Mouse (Mus musculus) liver, embryonic 12.5 days (tissue): ENCODE results near the gene Zswim7. TPM values are rescaled to one million over a fixed set of nuclear protein-coding genes. Genes with fewer than 3 reads are reported as not detected.

ENCODE experiments used
- ATAC-seq: fragments of 200-750 bp; cut with Nextera tagmentation; 2 replicates; pipeline ENCODE4 v1.8.0; 2017; ENCODE audit warnings: moderate number of reproducible peaks, mild to moderate bottlenecking, moderate library complexity
- H3K27ac ChIP-seq: fragments of 300-500 bp; sonication (generic); 2 replicates; pipeline ENCODE4 v1.5.1; 2016; ENCODE audit warnings: mild to moderate bottlenecking
- H3K27me3 ChIP-seq: fragments of 300-500 bp; sonication (generic); replicated peaks from 2 replicates; pipeline ENCODE4 v1.6.1; 2016; ENCODE audit warnings: mild to moderate bottlenecking, moderate library complexity
- H3K36me3 ChIP-seq: fragments of 300-500 bp; sonication (generic); 2 replicates; pipeline ENCODE4 v1.6.1; 2016; ENCODE audit warnings: mild to moderate bottlenecking, moderate library complexity
- H3K4me1 ChIP-seq: fragments of 300-500 bp; sonication (generic); 2 replicates; pipeline ENCODE4 v1.6.1; 2016
- H3K4me2 ChIP-seq: fragments of 300-500 bp; sonication (generic); 2 replicates; pipeline ENCODE4 v1.6.1; 2016; ENCODE audit warnings: mild to moderate bottlenecking, moderate library complexity
- H3K4me3 ChIP-seq: fragments of 300-500 bp; sonication (generic); 2 replicates; pipeline ENCODE4 v1.5.1; 2016; ENCODE audit warnings: mild to moderate bottlenecking, moderate library complexity
- H3K9ac ChIP-seq: fragments of 300-500 bp; sonication (generic); 2 replicates; pipeline ENCODE4 v1.6.1; 2016; ENCODE audit warnings: mild to moderate bottlenecking, moderate library complexity
- H3K9me3 ChIP-seq: fragments of 300-500 bp; sonication (generic); replicated peaks from 2 replicates; pipeline ENCODE4 v1.6.1; 2016; ENCODE audit warnings: mild to moderate bottlenecking, moderate library complexity
- WGBS: fragments of 180-500 bp; shearing (Covaris S2); methylation state at CpG from one replicate; pipeline ENCODE4 v1.1.7; 2016; ENCODE audit not compliant: insufficient replicate concordance; 5-methylcytosine and 5-hydroxymethylcytosine counted together
- polyA plus RNA-seq: library from polyadenylated mRNA; unstranded; fragments of >200 nt; fragmentation: Nextera tagmentation; extraction: Ambion mirVana; gene quantifications from 2 replicates; pipeline ENCODE4 v1.2.1, GENCODE M21; 2016

The Zswim7 gene
- polyA plus RNA-seq, 1 experiment from 2014 or later = 14.1 TPM

DNA sequence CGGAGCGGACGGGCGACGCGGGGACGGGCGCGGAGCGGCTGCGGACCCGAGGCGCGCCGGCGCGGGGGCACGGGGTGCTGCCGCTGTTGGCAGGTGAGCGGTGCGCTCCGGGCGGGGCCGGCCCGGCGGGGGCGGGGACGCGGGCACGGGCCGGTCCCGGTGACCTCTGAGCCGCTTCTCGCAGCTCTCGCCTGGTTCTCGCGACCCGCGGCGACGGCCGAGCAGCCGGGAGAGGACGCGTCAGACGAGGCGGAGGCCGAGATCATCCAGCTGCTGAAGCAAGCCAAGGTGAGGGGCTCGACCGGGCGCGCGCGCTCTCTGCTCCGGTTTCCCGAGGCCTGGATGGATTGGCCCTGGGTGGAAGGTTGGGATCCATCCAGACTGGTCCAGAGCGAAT, 424 bp upstream of the Zswim7 start:
- H3K4me3 ChIP-seq = peak overlapping the region; percentile 88
- ATAC-seq = peak; percentile 85
- no peaks in the 10 kb centered on the region for H3K9me3 ChIP-seq
- H3K27me3 ChIP-seq = no peaks in the 10 kb centered on the region
- peak overlapping the region; percentile 91 for H3K27ac ChIP-seq
- peak overlapping the region; percentile 91 for H3K4me2 ChIP-seq
- H3K9ac ChIP-seq = peak overlapping the region; percentile 82
- peaks cover 22% of the 10 kb centered on the region for H3K4me1 ChIP-seq
- WGBS = 1% methylated on average over 55 of the region's 57 CpGs
- H3K36me3 ChIP-seq = peaks cover 22% of the 10 kb centered on the region

DNA sequence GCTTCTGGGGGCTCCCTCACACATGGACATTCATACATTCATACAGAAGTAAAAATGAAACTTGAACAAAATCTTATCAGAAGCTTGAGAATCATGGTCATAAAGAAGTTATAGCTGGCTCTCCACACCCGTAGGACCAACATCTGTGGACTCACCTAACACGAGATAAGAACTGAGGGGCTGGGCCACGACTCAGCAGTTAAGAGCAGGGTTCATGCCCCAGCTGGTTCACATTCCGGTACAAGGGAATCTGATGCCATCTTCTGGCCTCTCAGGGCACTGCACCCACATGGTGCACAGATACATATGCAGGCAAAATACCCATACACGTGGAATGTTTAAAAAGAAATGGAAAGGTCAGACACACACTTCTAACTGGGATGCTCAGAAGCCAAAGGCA, 3.1 kb downstream of the Zswim7 start:
- Histone ChIP-seq H3K36me3 (peaks cover under 1% of the 10 kb centered on the region), H3K9ac (no peak overlapping the region), H3K27ac (no peak overlapping the region), H3K27me3 (no peaks in the 10 kb centered on the region), H3K4me3 (no peak overlapping the region), H3K4me1 (peaks cover 22% of the 10 kb centered on the region), H3K4me2 (peak overlapping the region; percentile 37), H3K9me3 (no peaks in the 10 kb centered on the region)
- WGBS = 0% methylated on average over 5 of the region's 5 CpGs
- ATAC-seq = peak; percentile 56

DNA sequence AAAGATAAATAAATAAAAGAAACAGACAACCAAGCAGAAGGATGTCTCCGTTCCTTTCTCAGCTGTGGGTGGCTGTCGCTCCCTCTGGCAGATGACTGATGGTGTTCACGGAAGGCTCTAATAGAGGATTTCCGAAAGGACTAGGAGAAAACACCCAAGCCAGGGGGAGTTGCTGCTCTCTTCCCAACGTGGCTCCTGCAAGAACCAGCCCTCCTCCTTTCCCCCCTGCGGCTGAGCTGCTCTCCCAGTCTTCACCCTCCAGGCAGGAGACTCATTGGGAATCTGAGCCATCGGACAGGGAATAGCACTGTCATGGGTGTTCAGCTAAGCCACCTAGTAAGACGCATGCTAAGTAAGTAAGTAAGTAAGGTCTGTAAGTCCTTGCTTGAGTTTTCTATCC, 4.1 kb downstream of the Zswim7 start:
- Histone ChIP-seq H3K4me2 (no peak overlapping the region), H3K27ac (no peak overlapping the region), H3K9me3 (no peaks in the 10 kb centered on the region), H3K36me3 (no peaks in the 10 kb centered on the region), H3K9ac (no peak overlapping the region), H3K27me3 (no peaks in the 10 kb centered on the region), H3K4me3 (no peak overlapping the region), H3K4me1 (peaks cover 20% of the 10 kb centered on the region)
- no peak for ATAC-seq
- WGBS = 62% methylated on average over 8 of the region's 8 CpGs

DNA sequence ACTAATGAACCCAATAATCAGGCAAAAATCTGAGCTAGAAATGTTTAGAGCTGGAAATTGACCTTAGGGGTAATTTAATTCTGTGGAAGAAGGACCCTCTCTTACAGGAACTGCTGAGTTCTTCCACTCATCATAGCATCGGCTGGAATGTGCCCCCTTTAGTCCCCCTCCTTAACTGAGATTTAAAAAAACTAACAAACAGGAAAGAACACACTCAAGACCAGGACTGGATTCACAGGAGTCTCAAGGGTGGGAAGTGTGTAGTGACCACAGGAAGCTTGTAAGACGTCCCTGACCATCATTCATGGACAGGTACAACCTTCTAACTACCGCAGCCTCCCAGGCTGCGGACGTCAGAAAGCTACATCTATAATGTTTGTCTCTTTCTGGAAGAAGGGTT, 10.3 kb downstream of the Zswim7 start:
- Histone ChIP-seq H3K4me1 (no peaks in the 10 kb centered on the region), H3K36me3 (no peaks in the 10 kb centered on the region), H3K27ac (no peak overlapping the region), H3K4me3 (no peak overlapping the region), H3K4me2 (no peak overlapping the region), H3K27me3 (0 out of 2 replicates have a peak, but pooled peaks cover 3% of the 10 kb centered on the region), H3K9ac (no peak overlapping the region), H3K9me3 (no peaks in the 10 kb centered on the region)
- ATAC-seq = no peak
- 46% methylated on average over 5 of the region's 5 CpGs for WGBS

DNA sequence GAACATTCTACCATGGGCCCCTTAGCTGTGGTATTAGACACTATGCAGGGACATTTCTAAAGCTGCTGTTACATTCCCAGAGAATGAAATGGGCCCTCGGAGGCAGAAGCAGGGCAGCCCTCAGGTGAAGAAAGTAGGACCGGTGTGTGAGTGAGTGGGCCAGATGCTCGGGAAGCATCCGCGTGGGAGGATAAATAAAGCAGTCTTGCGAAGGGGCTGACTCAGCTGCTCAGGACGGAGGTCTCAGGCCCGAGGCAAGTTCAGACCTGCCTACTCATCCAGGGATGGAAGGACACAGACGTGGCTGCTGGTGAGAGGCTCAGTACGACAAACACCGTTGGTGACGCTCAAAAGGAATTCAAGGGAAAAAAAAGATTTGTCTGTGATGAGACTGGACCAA, 12.1 kb downstream of the Zswim7 start:
- Histone ChIP-seq H3K4me1 (no peaks in the 10 kb centered on the region), H3K4me2 (no peak overlapping the region), H3K4me3 (no peak overlapping the region), H3K27ac (no peak overlapping the region), H3K36me3 (no peaks in the 10 kb centered on the region), H3K9ac (no peak overlapping the region), H3K9me3 (no peaks in the 10 kb centered on the region), H3K27me3 (0 out of 2 replicates have a peak, but pooled peaks cover 9% of the 10 kb centered on the region)
- no peak for ATAC-seq
- 79% methylated on average over 12 of the region's 12 CpGs for WGBS

DNA sequence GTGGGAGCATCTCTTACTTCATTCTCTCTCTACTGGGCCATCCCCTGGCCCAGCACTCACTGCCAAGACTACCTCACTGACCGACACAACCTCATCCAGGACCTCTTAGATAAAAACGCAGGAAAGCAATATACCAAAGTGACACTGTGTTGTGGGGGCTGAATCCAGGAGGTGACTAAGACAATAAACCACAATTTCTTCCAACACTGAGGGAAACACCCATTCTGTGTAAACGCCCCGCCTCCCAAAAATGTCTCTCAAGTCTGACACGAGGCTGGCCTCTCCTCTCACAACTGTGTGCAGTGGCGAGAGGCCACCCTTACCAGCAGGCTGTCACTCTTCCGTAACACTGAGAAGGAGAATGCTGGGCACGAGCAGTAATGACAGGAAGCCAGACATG, 12.8 kb downstream of the Zswim7 start:
- no peaks in the 10 kb centered on the region for H3K9me3 ChIP-seq
- 59% methylated on average over 8 of the region's 8 CpGs for WGBS
- no peak for ATAC-seq

DNA sequence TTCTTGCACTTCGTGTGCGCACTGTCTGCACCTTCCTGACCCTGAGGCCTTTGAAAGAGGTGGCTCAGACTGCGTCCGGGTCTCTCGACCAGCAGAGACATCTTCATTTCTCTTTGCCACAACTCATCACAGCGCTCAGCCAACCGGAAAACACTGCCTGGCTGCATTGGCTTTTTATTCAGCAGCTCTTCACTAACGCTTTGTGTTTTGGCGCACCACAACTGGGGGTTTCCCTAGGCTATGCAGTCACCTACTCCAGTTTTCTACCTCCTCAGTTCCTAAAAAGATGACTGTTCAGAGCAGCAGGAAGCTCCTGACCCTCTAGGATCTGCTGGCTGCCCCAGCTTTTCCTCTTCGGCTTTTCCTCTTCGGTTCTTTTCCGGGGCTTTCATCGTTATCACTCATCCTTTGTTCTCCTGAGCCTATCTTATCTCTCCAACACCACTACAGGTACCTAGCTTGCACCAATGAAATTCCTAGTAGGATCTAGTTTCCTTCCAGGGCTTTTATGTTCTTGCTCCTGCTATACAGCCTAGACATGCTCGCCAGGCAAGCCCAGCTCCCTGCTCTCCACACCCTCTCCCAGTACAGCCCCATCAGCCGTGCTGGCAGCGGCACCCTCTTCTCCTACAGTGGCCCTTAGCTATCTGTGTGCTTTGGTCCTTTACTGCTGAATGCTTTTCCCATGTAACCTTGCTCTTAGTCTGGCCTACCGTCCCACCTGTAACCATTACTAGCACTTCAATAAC, 14.5 kb downstream of the Zswim7 start:
- no peaks in the 10 kb centered on the region for H3K9me3 ChIP-seq
- H3K36me3 ChIP-seq = no peaks in the 10 kb centered on the region
- 60% methylated on average over 17 of the region's 17 CpGs for WGBS
- H3K4me1 ChIP-seq = no peaks in the 10 kb centered on the region
- no peak overlapping the region for H3K27ac ChIP-seq
- no peak overlapping the region for H3K9ac ChIP-seq
- no peak for ATAC-seq
- H3K4me3 ChIP-seq = no peak overlapping the region
- H3K27me3 ChIP-seq = peaks cover 25% of the 10 kb centered on the region
- H3K4me2 ChIP-seq = no peak overlapping the region

More for the DNA sequence above, 12.8 kb downstream of the Zswim7 start:
- H3K36me3 ChIP-seq = no peaks in the 10 kb centered on the region
- H3K27ac ChIP-seq = no peak overlapping the region
- H3K4me1 ChIP-seq = no peaks in the 10 kb centered on the region
- no peak overlapping the region for H3K9ac ChIP-seq
- H3K4me3 ChIP-seq = no peak overlapping the region
- H3K4me2 ChIP-seq = no peak overlapping the region
- H3K27me3 ChIP-seq = peaks cover 16% of the 10 kb centered on the region

DNA sequence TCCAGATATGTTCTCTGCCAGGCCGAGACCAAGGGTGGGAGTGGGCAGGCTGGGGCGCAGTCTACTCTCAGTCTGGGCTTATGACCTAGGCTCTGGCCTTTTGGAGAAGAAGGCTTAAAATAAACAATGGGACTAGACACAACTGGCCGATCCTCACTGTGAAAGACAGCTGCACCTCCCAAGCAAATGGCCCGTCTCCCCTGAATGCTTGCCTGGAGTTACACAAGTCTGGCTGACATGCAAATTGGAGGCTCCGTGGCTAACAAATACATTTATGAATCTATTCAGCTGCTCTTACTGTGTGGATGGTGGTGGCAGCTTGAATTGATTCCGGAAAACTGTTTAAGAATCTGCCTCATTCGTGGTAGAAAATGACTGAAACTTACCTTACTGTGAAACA, 15.5 kb downstream of the Zswim7 start:
- Histone ChIP-seq H3K4me3 (no peak overlapping the region), H3K9me3 (no peaks in the 10 kb centered on the region), H3K27me3 (peaks cover 35% of the 10 kb centered on the region), H3K9ac (no peak overlapping the region), H3K36me3 (no peaks in the 10 kb centered on the region), H3K4me2 (no peak overlapping the region), H3K4me1 (0 out of 2 replicates have a peak, but pooled peaks cover 2% of the 10 kb centered on the region), H3K27ac (no peak overlapping the region)
- 83% methylated on average over 7 of the region's 7 CpGs for WGBS
- no peak for ATAC-seq

DNA sequence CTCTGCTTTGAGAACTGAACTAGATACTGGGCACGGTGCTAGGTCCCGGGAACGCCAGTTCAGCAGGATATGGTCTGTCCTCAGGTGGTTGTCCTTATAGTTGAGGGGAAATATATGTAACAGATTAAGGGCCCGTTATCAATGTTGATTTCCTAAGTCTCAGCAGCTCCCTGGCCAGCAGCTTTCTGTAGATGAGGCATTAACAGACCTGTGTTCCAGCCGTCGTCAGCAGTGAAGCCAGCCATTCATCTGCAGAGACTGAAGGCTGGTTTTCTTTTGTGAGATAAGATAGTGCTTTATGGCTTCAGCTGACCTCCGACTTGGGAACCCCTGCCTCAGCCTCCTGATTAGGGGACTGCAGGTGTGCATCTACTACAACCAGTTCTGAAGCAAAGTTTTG, 17.2 kb downstream of the Zswim7 start:
- no peak overlapping the region for H3K4me2 ChIP-seq
- 39% methylated on average over 7 of the region's 7 CpGs for WGBS
- no peak overlapping the region for H3K27ac ChIP-seq
- no peaks in the 10 kb centered on the region for H3K9me3 ChIP-seq
- peaks cover 50% of the 10 kb centered on the region for H3K27me3 ChIP-seq
- no peaks in the 10 kb centered on the region for H3K36me3 ChIP-seq
- H3K4me1 ChIP-seq = 0 out of 2 replicates have a peak, but pooled peaks cover 3% of the 10 kb centered on the region
- no peak overlapping the region for H3K4me3 ChIP-seq
- no peak overlapping the region for H3K9ac ChIP-seq
- ATAC-seq = no peak

DNA sequence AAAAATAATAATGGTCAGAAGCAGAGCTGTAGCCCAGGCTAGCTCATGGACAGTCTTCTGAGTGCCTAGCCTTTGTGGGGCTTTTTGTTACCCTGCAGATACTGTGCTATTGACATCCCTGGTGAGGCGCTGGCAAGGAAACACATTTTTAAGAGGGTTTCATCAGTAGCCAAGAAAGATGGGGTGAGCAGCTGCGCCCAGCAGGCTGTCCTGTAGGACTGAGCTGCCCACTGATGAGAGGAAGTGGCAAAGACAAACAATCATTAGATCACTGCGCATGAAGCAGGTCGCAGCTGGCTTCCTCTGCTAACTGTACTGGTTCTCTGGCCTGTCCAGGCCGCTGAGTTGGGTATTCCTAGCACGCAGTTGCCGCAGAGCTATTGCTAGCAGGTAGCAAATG, 17.6 kb downstream of the Zswim7 start:
- Histone ChIP-seq H3K9ac (no peak overlapping the region), H3K9me3 (no peaks in the 10 kb centered on the region), H3K27ac (no peak overlapping the region), H3K4me3 (no peak overlapping the region), H3K36me3 (no peaks in the 10 kb centered on the region), H3K27me3 (peaks cover 53% of the 10 kb centered on the region), H3K4me2 (no peak overlapping the region), H3K4me1 (0 out of 2 replicates have a peak, but pooled peaks cover 3% of the 10 kb centered on the region)
- ATAC-seq = no peak
- 69% methylated on average over 7 of the region's 7 CpGs for WGBS

DNA sequence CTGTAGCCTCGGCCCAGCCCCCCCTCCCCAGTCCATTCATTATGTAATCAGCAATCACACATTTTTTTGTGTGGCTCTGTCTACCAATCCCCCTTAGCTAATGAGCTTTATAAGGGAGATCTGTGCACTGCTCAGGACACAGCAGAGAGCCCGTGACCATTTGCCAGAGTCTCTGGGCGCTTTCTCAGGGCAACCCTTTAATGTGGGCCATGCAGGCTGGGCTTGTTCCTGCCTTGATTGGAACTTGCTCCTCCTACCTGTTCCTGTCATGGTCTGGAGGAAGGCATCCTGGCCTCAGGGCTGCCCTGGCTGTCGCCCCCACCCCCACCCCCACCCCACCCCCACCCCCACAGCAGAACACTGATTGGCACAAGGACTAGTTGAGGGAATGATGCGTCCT, 22.0 kb downstream of the Zswim7 start:
- H3K9ac ChIP-seq = no peak overlapping the region
- 44% methylated on average over 5 of the region's 5 CpGs for WGBS
- no peak overlapping the region for H3K4me3 ChIP-seq
- peaks cover 69% of the 10 kb centered on the region for H3K27me3 ChIP-seq
- H3K4me2 ChIP-seq = no peak overlapping the region
- H3K9me3 ChIP-seq = no peaks in the 10 kb centered on the region
- H3K36me3 ChIP-seq = no peaks in the 10 kb centered on the region
- H3K4me1 ChIP-seq = 0 out of 2 replicates have a peak, but pooled peaks cover 3% of the 10 kb centered on the region
- no peak for ATAC-seq
- no peak overlapping the region for H3K27ac ChIP-seq

DNA sequence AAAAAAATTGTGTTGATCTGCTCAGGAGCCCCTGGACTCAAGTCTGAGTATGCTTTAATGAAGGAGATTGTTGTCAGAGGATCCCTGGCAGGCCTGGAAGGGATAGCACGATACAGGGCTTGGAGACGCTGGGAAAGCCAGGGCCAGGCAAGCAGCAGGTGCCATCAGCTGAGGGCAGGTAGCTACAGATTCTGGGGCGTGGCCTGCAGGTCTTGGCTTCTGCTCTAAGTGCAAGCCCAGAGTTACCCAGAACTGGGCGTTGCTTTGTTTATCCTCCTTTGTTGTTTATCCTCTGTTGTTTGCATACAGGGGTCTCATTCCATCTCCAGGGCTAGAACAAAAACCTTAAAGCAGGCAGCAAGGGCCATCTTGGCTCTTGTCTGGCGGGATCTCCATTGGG, 27.8 kb downstream of the Zswim7 start:
- no peak overlapping the region for H3K27ac ChIP-seq
- no peak for ATAC-seq
- no peak overlapping the region for H3K4me3 ChIP-seq
- no peaks in the 10 kb centered on the region for H3K36me3 ChIP-seq
- WGBS = 57% methylated on average over 5 of the region's 5 CpGs
- H3K9ac ChIP-seq = no peak overlapping the region
- H3K4me1 ChIP-seq = peaks cover 24% of the 10 kb centered on the region
- H3K4me2 ChIP-seq = no peak overlapping the region
- no peaks in the 10 kb centered on the region for H3K9me3 ChIP-seq
- H3K27me3 ChIP-seq = peaks cover 82% of the 10 kb centered on the region

DNA sequence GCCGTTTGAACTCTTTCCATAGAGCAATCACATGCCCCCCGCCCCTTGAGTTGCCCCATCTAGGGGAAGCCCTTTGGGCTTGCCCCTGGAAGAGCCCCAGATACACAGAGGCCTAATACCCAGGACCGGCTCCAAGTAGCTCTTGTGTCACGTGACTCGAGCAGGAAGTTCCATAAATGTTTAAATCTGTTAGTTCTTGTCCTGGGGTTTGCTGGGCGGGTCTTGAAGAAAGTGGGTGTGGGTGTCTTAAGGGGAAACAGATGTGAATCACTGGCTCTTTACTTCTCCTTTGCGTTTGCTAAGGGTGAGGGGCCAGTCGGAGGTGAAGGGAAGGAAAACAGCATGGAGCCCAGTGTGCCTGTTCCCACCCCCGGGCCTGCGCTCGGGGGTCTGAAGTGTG, 30.1 kb downstream of the Zswim7 start:
- peaks cover 29% of the 10 kb centered on the region for H3K4me1 ChIP-seq
- no peak overlapping the region for H3K4me3 ChIP-seq
- 0 out of 2 replicates have a peak overlapping the region, but pooled peaks have one; percentile 18 for H3K4me2 ChIP-seq
- H3K36me3 ChIP-seq = no peaks in the 10 kb centered on the region
- peaks cover 81% of the 10 kb centered on the region for H3K27me3 ChIP-seq
- H3K9me3 ChIP-seq = no peaks in the 10 kb centered on the region
- no peak overlapping the region for H3K27ac ChIP-seq
- H3K9ac ChIP-seq = no peak overlapping the region
- ATAC-seq = no peak
- 27% methylated on average over 11 of the region's 11 CpGs for WGBS
